Mouse (Mus musculus): ENCODE data around the gene Fut11.
"Not testable (repeated sequence)": the region's sequence is repeated elsewhere in the genome, so short reads cannot be mapped to it uniquely, and the experiment has no call there.

The Fut11 gene

DNA sequence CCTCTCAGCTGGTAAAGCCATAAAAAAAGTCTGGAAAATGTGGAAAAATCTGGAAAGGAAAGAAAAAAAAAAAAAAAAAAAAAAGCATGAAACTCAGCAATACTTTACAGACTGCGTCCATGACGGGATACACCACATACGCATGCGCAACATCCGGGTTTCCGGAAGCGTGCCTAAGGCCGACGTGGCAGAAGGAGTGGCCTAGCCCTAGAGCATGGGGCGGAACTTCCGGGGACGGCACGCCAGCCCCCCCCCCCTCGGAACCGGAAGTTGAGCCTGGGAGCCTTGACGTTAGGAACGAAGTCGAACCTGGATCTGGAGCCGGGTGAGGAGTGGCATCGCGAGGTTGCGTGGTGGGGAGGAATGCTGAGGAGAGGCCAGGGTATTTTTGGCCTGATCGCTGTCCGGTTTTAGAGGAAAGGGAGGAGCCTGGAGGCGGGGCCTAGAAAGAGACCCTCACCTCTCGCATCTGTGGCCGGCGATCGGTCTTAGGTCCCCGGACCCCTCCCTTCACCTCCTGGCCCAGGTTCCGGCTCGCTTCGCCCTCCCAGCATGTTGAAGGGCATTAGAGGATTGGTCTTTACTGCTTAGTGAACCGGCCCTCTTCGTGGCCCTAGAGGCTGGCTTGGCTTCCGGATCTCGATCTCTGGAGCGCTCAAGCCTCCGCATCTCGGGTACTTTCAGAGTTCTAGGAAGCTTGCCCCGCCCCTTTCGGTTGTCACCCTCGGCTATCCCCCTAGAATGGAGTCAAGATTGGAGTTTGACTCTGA lies 20.5 kb upstream of the Fut11 start, which contains the start of gene Sec24c:
Gene Sec24c, plus strand, starts transcription at position 245 of the 770 bp plus-strand sequence.
- DNase-seq (ENCODE audit: low spot score in 2 of 2) = peak; percentile 95 to 97

DNA sequence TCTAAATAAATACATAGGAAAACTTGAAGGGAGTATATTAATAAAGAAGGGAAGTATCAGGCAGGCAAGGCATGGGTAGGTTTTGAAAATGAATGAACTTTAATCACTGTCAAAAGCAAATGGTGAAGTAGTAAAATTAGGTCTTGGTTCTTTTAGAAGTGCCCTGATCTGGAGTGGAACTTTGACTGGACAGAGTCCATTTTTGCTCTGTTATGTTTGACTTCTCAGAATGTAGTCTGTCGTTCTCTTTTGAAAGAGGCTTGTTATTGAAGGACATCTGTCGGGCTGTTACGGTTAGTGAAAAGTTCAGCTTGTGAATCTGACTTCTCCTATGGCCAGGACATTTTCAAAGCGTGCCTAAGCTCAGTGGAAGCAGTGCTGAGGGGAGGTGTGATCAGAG lies 16.9 kb upstream of the Fut11 start:
- no peak for DNase-seq (ENCODE audit: low spot score in 2 of 2)

DNA sequence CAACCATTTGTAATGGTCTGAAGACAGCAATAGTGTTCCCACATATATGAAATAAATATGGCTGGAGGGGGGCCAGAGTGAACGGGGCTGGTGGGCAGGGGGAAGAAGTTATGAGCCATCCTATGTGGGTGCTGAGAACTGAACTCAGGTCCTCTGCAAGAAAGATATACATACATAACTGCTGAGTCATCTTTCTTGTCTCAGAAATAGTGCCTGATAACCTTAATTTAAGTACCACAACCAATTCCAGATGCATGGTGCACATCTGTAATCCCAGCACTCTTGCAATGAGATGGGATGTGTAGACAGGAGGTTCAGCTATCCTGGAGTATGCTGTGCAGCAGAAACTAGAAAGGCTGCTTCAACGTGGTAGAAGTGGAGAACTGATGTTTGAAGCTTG lies 13.0 kb upstream of the Fut11 start:
- no peak for DNase-seq (ENCODE audit: low spot score in 2 of 2)

DNA sequence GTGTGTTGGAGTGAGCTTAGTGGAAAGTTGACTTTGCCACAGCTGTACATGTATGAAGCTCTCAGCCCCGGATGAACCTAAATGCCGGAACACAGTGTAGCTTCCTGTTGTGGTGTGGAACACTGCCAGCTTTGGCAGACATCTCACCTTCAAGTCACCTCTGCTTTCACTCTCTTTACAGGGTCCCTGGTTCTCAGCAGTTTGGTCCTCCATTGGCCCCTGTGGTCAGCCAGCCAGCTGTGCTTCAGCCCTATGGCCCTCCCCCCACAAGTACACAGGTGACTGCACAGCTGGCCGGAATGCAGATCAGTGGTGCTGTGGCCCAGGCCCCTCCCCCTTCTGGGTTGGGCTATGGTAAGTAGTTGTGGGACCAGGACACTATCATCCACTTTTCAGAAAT lies 12.3 kb upstream of the Fut11 start:
- DNase-seq (ENCODE audit: low spot score in 2 of 2) = no peak

DNA sequence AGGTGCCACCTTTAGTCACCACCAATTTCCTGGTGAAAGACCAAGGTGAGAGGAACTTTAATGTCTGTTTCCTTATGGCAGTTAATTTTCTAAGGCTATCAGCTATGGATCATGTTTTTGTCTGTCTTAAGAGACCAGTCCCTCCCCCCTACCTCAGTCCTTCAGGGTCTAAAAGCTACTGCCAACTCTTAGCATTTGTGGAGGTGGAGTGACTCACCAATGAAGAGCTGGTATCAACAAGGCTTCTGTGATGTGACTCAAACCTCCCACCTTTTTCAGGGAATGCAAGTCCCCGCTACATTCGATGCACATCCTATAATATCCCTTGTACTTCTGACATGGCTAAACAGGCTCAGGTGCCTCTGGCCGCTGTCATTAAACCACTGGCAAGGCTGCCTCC lies 8.2 kb upstream of the Fut11 start:
- DNase-seq (ENCODE audit: low spot score in 2 of 2) = peak in 1 of 2 experiments; percentile 28

DNA sequence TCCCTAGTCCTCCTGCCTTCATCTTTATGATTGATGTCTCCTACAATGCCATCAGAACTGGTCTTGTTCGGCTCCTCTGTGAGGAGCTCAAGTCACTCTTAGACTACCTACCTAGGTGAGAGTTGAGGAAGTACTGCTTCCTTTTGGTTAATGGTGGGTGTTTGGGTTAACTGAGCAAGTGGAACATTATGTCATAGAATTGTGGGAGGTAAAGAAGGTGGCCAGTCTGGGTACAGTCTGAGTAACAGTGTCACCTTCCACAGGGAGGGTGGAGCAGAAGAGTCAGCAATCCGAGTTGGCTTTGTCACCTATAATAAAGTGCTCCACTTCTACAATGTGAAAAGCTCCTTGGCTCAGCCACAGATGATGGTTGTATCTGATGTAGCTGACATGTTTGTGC lies 5.8 kb upstream of the Fut11 start:
- no peak for DNase-seq (ENCODE audit: low spot score in 2 of 2)

DNA sequence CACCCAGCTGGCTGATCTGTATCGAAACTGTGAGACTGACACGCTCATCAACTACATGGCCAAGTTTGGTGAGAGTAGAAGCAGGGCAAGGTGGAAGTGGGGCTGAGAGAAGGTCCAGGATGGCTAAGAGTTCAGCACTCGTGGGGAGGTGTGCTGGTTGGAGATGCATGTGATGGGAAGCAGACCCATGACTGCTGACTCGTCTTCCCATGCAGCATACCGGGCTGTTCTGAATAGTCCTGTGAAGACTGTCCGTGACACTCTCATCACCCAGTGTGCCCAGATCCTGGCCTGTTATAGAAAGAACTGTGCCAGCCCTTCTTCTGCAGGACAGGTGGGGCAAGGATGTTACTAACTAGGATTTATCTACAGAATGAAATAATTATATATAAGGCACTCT lies 3.0 kb upstream of the Fut11 start:
- DNase-seq (ENCODE audit: low spot score in 2 of 2) = no peak

DNA sequence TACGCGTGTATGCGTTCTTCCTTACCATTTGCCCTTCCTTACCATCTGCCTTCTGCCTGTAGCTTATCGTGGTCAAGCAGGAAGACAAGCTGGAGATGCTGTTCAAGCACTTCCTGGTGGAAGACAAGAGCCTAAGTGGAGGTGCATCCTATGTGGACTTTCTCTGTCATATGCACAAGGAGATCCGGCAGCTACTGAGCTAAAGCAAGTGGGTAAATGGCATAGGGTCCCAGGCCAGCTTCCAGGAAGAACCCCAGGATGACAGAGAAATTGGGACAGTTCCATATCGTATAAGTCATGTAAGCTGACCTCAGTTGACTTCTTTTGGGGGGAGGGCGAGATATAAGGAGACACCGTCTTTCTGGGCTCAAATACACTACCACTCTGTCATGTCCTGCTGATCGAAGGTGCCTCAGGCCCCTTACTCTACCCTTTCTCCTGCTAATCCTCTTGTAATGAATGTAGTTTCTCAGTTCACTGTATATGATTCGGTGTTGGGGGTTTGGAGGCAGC lies 1.1 kb upstream of the Fut11 start:
- no peak for DNase-seq (ENCODE audit: low spot score in 2 of 2)

DNA sequence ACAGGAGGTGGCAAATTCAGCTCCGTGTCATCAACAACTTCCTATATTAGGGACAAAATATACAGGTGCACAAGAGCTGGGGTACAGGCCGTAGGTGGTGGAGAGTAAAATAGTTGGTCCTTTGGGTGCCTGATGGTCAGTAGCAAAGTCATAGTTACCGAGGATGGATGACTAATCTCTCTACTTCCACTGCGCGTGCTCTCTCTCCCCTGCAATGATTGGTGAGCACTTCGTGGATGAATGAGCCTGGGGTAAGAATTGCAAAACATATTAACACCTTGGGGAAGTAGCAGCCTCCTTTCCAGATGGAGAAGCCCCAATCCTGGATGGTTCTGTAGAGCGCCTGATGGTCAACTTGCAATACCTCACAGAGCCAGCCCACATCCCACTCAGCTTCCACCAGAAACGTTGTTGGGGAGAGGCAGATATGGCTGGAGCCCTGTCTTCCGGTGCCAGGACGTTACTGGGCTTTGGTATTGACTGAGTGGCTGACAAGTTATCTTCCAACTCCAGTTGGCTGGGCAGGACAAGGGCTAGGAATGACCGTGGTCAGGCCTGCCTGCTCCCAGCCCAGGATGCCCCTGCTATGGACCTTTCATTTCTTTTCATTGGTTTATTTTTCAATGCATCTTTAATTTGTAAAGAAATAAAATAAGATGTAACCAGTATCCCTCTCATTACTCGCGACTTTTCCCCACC lies 434 bp upstream of the Fut11 start:
- DNase-seq (ENCODE audit: low spot score in 2 of 2) = no peak

DNA sequence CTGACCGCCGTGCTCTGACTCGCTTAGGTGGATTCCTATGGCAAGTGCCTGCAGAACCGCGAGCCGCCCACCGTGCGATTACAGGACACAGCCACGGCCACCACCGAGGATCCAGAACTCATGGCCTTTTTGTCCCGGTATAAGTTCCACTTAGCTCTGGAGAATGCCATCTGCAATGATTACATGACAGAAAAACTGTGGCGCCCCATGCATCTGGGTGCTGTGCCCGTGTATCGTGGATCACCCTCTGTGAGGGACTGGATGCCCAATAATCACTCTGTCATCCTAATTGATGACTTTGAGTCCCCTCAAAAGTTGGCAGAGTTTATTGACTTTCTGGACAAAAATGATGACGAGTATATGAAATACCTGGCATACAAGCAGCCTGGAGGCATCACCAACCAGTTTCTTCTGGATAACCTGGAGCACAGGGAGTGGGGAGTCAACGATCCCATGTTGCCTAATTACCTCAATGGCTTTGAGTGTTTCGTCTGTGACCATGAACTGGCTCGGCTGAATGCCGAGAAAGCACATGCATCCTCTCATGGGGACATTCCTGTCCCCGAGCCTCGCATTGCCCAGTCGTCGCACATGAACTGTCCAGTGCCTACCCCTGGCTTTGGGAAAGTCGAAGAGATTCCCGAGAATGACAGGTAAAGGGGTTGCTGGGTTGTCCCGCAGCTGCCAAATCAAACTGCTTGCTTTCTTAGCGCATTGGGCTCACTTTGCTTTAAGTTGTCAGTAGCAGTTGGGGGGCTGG lies 1.2 kb downstream of the Fut11 start:
- peak in 1 of 2 experiments; percentile 13 for DNase-seq (ENCODE audit: low spot score in 2 of 2)

DNA sequence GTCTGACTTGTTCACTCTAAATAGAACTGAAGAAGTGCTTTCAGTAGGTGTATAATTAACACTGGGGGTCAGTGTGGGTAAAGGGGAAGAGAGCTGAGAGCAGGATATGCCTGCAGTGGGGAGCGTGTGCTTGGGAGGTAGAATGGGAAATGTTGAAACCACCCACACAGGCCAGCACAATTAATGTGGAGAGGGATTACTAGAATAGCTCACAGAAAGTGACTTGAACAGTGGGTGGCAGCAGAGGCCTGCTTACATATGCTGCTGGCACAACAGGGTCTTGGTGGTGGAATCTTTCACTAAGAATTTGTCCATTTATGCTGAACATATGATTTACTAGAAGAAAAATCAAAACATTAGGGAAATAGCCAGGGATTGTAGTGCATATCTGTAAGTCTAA lies 2.2 kb downstream of the Fut11 start:
- DNase-seq (ENCODE audit: low spot score in 2 of 2) = peak; percentile 42 to 76

DNA sequence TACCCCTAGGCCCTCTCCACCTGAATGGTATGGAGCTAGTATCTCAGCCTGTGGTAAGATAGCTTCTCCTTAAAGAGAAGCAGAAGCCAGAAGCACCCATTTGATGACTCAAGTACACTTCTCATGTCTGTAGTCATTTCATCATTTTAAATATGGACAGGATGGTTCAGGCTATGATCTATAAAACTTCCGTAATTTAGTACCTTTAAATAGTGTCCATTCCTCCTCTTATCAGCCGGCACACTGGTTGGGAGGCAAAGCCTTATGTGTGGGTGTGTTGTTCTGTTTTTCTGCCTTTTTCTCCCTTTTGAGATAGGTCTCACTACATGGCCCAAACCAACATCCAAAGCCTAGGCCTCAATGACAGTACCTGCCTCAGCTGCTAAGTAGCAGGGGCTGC lies 3.7 kb downstream of the Fut11 start:
- DNase-seq (ENCODE audit: low spot score in 2 of 2) = no peak

DNA sequence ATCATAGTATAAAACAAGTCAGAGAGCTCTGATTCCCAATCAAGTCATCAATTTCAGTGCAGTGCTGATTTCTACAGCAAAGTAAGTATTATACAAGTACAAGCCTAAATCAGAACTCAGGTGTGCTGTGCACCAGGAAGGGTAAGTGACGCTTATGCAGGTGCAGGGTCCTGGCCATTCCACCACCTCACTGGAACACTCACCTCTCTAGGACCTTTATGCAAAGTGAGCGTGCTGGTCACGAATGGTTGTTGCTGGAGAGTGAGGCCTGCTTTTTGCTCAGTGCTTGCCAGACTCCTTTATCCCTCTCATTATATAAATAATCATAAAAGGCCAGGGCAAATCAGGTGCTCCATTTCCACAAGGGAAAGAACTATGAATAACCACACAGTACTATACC lies 5.6 kb downstream of the Fut11 start:
- no peak for DNase-seq (ENCODE audit: low spot score in 2 of 2)

DNA sequence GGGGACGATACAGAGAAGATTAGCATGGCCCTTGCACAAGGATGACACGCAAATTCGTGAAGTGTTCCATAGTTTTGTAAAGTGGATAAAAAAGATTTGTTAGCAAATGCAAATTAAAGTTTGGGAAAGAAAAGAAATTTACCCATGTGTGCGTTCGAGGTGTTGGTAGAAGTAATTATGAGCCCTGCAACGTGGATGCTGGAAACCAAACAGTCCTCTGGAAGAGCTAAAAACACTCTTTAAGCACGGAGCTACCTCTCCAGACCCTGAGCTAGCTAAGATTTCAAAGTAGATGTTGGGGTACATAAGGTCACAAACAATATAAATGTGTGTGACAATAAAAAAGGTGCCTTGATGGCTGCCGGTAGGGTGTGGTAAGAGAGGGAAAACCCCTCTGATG lies 6.8 kb downstream of the Fut11 start:
- no peak for DNase-seq (ENCODE audit: low spot score in 2 of 2)

DNA sequence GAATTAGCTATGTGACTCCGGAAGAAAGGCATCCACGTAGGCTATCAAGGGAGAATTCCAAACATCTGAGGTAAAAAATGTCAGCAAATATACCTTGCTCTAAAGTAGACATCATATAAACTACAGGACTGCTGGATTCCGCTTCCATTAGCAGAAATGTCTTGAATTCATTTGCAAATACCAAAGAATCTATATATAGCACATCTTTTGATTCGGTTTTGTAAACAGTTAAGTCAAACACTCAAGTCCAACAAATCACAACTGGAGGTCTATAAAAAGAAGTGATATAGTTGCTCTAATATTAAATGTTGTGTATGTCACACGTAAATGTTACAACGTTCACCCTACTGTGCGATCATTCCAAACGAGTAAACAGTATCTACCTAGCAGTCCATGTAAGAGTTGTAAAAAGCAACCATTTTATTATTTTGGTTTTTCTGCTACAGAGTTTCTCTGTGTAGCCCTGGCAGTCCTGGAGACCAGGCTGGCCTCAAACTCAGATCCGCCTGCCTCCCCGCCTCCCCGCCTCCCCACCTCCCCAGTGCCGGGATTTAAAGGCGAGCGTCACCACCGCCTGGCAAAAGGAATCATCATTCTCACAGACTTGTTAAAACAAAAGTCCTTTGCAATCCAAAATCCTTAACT lies 7.5 kb downstream of the Fut11 start:
- DNase-seq (ENCODE audit: low spot score in 2 of 2) = no peak

DNA sequence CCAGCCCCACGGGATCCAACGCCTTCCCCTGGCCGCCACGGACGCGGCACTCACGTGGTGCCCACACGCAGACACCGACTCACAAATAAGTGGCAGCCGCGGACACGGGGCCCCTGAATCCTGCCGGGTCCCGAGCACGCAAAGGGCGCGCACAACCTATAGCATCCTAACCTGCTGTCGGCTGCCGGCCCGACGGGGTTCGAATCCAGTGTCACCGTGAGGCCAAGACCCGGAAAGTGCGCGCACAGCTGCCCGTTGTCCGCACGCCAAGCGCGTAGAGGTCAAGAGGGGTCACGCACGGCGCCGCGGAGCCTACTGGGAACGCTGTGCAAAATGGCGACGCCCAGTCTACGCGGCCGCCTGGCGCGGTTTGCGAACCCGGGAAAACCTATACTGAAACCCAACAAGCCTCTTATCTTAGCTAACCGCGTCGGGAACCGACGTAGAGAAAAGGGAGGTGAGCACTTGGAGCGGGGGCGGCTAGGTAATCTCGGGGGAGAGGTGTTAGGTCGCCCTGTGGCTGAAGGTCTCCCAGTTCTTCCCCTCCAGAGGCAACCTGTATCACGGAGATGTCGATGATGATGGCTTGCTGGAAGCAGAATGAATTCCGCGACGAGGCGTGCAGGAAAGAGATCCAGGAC lies 8.1 kb downstream of the Fut11 start, which contains the start of gene Chchd1:
Gene Chchd1, plus strand, starts transcription at position 266 of the 641 bp plus-strand sequence.
- peak; percentile 92 to 94 for DNase-seq (ENCODE audit: low spot score in 2 of 2)

DNA sequence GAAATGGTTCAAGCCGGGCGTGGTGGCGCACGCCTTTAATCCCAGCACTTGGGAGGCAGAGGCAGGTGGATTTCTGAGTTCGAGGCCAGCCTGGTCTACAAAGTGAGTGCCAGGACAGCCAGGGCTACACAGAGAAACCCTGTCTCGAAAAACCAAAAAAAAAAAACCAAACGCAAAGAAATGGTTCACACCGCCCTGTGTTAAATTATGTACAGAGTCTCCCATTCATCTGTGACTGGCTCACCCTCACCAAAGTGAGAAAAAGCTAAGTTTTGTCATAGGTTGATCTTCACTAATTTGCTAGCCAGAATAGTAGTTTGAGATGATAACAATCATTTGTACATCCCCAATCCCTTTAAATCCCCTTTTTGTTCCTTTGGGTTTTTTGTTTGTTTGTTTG lies 8.7 kb downstream of the Fut11 start:
- not testable (repeated sequence) for DNase-seq (ENCODE audit: low spot score in 2 of 2)

DNA sequence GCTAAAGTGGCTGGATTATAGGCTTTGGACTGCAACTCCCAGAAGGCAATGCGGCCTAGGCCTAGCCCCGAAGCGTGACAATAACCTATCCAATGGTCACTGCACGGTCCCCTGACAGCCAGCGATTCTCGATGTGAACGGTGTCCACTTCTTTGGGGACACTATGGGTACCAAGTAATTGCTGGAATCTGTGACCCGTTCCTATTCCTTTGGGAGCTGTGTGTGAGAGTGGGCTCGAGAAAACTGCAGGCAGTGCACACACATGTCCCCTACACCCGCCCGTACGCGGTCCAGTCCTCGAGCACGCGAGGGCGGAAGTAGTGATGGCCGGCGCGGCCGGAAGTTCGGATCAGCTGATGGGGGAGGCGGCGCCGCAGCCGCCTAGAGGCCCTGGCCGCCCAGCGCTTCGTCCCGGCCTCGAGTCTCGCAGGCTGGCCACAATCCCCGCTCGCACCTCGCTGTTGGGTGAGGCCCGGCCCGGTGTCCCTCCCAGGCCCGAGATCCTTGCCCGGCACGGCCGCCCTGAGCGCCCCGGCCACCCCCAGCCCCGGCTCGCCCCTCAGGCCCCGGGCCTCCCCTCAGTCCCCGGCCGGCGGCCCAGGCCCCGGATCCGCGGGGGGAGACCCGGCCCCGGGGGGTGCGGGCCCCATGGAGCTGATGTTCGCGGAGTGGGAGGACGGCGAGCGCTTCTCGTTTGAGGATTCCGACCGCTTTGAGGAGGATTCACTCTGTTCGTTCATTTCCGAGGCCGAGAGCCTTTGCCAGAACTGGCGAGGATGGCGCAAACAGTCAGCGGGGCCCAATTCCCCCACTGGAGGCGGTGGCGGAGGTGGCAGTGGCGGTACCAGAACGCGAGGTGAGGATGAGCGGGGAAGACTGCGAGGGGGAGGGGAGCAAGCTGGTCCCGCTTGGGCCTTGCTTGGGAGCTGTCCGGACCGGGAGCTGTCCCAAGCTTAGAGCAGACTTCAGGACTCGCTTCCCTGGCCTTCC lies 12.7 kb downstream of the Fut11 start, which contains the start of gene Zswim8:
Gene Zswim8, plus strand, starts transcription at position 352 of the 990 bp plus-strand sequence.
- peak; percentile 93 to 94 for DNase-seq (ENCODE audit: low spot score in 2 of 2)

DNA sequence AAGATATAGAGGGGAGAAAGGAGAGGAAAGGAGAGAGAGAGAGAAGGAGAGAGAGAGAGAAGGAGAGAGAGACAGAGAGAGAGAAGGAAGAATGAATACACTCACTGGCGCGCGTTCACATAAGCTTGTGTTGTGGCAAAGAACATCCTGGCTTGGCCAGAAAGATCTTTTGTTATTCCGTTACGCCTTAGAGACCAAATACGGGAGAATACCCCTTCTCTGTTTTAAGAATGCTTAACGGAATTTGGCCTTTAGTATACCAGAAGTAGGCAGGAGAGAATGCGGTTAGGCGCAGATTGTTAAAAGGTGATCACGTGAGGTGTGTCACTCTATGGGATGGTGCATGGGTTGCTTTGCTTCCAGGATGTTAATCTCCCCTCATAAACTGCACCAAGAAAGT lies 13.5 kb downstream of the Fut11 start:
- DNase-seq (ENCODE audit: low spot score in 2 of 2) = no peak

DNA sequence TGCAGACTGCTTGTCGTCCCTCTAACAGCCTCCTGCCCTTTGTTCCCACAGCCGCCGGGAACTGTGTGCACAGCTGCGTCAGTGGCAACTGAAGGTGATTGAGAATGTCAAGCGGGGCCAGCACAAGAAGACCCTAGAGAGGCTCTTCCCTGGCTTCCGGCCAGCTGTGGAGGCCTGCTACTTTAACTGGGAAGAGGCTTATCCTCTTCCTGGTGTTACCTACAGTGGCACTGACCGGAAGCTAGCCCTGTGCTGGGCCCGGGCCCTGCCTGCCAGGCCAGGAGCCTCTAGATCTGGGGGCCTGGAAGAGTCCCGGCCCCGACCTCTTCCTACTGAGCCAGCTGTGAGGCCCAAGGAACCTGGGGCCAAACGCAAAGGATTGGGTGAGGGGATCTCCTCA lies 19.1 kb downstream of the Fut11 start:
- no peak for DNase-seq (ENCODE audit: low spot score in 2 of 2)
